Mouse (Mus musculus) adrenal gland, adult 18-20 months (tissue): ENCODE data around the gene Sigmar1. TPM values are rescaled to one million over a fixed set of nuclear protein-coding genes. Genes with fewer than 3 reads are reported as not detected.

Experiments used
- DNase-seq, 2 experiments: peaks; one replicate each; pipeline ENCODE4 v3.0.0; 2021 to 2022; ENCODE audit warnings: low spot score in 2 of 2
- total RNA-seq, 2 experiments: library from RNA; stranded (reverse); gene quantifications; 1 replicate in 1 of 2; 2 replicates in 1 of 2; pipeline ENCODE4 v1.2.3; 2021

Sigmar1 gene
- total RNA-seq, 2 experiments from 2014 or later, result 75.2 to 77.2 TPM

DNA sequence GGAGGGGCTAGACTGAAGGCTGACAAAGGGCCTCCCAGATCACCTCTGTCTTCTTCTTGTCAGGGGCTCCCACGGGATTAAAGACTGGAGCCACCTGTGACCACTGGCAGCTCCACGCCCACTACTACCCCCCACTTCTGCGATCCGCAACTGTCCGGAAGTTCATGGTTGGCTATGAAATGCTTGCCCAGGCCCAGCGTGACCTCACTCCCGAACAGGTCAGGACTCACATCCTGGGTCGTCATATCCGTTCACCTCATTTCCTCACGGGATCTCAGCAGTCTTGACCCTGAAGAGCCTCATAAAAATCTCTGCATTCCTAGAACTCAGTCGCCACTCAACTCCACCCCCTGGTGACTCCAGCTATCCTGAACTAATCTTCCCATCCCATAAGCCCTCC, 2.1 kb upstream of the Sigmar1 start:
- no peak for DNase-seq

DNA sequence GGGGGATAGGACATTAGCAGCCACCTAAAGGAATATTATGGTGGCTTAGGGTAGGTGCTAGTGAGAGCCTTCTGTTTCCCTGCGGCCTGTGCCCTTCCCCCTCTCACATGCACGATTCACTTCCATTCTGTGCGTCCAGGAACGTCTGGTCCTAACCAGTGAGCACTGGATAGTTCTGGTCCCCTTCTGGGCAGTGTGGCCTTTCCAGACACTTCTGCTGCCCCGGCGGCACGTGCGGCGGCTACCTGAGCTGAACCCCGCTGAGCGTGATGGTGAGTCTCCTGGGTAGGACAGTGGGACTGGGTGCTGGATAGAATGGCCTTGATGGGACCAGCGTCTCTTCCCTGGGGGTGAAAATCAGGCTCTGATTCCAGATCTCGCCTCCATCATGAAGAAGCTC, 1.4 kb upstream of the Sigmar1 start:
- DNase-seq, result no peak

GRCm38 (mm10) chr4:41756440-41756839, 483 bp upstream of the Sigmar1 start:
- DNase-seq, result no peak

DNA sequence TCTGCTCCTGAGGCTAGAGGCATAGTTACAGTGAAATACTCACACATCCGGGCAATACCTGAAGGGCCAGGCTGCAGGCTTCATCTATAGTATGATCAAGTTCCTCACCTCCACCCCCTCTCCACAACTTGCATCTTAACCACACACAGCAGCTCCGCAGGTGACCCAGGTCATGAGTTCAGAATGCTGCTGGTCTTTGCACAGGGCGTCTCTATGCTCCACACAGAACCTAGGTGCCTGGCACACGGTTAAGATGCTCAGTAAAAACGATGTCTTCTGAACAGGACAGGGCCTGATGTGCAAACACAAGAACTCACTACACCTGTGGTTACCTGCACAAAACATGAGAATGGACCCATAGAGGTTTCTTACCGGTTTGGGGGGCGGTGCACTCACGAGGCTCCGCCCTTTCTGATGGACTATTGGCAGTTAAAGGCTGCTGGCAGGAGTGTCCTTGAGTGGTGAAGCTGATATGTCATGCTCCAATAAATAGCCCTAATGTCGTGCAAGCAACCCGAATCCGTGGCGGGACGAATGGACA, 1.1 kb downstream of the Sigmar1 start, which contains the start of gene Galt:
Gene Galt (plus strand): TSS at position 432 of the 541 bp plus-strand sequence.
- no peak for DNase-seq

- DNase-seq, result no peak
These were observed 10.9 kb downstream of the Sigmar1 start for GRCm38 (mm10) chr4:41745021-41745420.

- DNase-seq, result no peak
These were observed 11.8 kb downstream of the Sigmar1 start for GRCm38 (mm10) chr4:41744131-41744530.

GRCm38 (mm10) chr4:41741158-41741560, 14.8 kb downstream of the Sigmar1 start:
- peak; percentile 86 to 93 for DNase-seq

DNA sequence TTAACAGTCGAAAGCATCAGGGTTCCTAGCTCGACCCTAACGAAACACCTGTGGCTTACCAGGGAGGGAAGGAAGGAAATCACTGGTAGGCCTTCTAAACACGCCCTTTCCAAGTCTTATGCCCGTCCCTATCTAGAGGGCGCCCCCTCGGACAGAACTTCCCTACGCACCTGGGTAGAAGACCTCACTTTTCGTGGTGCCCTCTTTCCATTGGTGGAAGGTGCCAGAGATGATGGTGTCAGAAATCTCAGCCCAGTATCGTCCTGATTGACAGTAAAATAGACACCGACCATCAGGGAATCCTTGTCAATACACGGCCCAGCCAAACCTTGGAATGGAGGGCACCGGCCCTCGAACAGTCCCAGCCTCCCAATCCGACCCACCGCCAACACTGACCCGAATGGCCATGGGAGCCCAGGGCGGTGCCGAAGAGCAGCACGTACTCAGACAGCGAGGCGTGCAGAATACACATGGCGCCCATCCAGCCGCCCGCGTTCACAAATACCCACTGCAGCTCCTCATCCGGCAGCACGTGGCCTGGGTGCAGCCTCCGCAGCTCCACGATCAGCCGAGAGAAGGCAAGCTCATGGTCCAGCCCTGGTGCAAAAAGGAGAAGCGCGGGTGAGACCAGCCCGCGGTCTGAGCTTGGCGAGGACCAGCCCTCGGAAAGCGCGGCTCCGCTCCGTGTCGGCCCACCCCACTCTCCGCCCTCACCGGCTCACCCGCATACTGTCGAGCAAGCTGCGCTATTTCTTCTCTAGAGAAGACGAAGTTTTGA, 15.4 kb downstream of the Sigmar1 start:
- DNase-seq, result no peak

DNA sequence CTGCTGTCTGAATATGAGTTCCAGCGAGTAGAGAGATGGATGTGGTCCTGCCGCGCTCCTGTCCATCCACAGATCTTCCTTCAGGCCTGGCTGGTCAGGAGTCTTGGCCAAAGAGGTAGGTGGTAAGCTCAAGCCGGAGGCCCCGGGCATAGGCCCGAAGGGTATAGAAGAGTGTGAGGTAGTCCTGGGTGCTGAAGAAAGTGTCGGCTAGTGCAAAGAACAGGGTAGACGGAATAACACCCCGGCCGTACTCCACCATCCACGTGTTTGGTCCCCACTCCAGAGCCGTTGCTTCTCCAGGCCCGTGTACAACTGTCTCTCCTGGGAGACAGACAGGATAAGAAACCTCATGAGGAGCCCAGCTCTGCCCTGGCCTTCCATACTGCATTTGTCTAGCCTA, 16.7 kb downstream of the Sigmar1 start:
- DNase-seq, result no peak

DNA sequence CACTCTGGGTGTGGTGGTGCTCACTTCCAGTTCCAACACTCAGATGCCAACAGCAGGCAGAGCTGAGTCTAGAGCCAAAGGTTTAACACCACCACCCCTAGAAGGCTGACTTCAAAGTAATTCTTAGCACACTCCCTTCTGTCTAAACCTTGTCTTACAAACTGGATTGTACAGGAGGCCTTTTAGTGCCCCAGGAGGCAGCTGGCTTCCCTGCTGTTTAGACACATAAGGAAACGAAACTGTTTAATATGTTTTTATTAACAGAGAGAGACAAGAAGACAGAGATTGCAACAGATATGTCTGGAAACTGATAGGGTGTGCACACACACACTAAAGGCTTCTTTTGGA, 17.7 kb downstream of the Sigmar1 start:
- no peak for DNase-seq

DNA sequence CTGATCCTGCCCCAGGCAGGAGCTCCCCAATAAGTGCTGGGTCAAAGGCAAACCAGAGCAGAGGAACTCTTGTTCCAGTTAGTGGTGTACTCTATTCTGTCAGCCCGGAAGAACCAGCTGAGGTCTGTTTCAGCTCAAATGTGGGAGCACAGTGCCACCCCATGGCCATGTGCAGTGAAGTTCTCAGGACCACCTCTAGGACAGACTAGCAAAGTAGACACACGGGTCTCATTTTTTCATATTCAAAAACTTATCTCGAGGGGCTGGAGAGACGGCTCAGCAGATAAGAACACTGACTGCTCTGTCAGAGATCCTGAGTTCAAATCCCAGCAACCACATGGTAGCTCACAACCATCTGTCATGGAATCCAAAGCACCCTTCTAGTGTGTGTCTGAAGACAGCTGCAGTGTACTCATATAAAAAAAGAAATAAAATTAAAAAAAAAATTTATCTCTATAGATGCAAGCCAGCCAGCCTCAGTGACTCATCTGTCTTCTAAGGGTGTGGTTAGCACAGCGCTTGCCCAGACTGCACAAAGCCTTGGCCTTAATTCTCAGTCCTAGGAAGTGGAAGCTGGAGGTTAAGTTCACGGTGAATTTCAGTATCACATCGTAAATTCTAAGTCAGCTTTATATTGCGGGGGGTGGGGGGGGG, 18.2 kb downstream of the Sigmar1 start:
- peak; percentile 43 to 65 for DNase-seq

- DNase-seq, result no peak
These were observed 24.7 kb downstream of the Sigmar1 start, which contains the start of gene Arid3c for GRCm38 (mm10) chr4:41731052-41731765. Gene Arid3c (minus strand): TSS chr4:41731142.

DNA sequence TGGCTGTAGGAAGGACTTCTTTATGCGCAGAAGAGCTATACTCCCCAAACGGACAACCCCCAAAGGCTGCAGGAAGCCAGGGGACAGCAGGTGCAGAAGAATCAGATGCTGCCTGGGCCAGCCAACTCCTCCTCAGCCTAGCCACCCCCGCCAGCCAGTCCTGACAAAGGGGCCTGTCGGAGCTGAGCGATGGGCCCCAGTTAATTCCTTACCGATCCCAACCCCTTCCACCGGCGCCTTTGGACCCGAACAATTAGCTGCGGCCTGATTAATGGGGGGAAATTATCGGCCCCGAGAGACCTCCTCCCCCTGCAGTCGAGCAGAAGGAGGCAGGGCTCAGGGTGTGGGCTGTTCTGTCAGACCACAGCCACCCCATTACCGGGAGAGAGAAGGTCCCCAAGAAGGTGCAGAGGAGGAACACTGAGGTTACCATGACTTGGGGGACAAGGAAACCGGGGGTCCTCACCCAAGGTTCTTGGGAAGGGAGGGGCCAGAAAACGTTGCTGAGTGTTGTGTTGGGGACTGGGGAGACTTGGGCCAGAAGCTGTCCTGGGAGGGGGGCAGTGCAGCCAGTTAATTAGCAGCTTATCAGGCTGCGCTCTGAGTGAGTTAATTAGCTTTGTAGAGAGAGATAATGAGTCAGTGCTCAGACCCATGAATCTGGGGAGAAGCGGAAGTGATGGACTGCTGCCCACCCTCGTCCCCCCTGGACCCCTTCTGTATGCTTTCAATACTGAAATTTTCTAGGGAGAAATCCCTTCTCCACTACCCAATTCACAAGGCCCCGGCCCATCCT, 28.9 kb downstream of the Sigmar1 start:
- DNase-seq, result no peak

- peak; percentile 73 to 77 for DNase-seq
These were observed 33.0 kb downstream of the Sigmar1 start, which contains the start of gene Dctn3 for GRCm38 (mm10) chr4:41722918-41723351. Gene Dctn3 (minus strand): TSS chr4:41723170.

GRCm38 (mm10) chr4:41716834-41717233, 39.1 kb downstream of the Sigmar1 start:
- no peak for DNase-seq

DNA sequence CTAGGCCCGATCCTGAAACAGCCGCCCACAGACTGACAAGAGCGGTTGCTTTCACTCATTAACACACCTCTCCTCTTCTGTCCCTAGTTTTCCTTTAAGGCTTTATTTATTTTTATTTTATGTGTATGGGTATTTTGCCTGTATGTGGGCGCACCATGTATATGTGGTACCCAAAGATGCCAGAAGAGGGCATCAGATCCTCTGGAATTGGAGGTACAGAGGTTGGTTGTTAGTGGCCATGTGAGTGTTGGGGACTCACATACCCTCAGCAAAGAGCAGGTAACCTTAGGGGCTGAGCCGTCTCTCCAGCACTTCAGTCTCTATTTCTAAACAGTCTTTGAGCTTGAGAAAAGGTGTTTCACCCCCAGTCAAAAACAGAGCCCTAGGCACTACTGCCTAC, 40.4 kb downstream of the Sigmar1 start:
- no peak for DNase-seq

DNA sequence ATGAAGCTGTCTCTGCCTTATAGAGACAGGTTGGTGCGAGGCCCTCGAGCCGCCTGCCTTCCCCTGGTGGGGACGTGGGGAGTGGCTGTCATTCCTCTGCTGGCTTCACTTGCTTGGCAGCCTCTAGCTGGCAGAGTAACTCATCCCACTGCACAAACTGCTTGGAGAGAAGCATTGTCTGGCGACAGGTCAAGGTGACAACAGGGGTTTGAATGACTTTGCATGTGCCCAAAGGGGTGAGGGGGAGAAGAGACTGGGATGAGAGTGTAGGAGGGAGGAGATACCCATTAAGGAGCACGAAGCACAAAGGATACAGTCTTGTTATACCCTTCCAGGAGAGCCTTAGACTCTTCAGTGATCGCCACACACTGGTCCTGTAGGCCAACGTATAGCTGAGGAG, 40.9 kb downstream of the Sigmar1 start:
- no peak for DNase-seq

DNA sequence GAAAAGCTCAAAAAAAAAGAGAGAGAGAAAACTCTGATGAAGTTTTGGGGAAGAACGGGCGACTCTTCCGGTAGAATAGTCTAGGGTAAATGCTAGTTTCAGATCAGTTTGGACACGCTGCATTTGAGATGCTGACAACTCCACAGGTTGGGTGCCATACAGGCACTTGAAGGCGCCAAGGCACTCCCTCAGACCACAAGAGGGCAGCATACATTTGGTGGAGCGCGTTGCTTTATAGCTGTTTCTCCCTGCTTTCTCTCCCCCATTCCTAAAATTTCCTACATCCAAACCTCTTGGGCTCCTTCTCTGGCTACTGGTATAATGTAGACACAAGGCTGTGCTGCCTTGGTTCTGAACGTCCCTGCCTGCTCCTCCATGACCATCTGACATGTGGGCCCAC, 41.7 kb downstream of the Sigmar1 start:
- DNase-seq, result peak in 1 of 2 experiments; percentile 52

- DNase-seq, result peak; percentile 84 to 85
These were observed 42.5 kb downstream of the Sigmar1 start, which contains the start of gene Rpp25l for GRCm38 (mm10) chr4:41713197-41714067. Gene Rpp25l (minus strand): TSS chr4:41713534.
